Mouse (Mus musculus): ENCODE measurements around the gene Mixl1.

DNA sequence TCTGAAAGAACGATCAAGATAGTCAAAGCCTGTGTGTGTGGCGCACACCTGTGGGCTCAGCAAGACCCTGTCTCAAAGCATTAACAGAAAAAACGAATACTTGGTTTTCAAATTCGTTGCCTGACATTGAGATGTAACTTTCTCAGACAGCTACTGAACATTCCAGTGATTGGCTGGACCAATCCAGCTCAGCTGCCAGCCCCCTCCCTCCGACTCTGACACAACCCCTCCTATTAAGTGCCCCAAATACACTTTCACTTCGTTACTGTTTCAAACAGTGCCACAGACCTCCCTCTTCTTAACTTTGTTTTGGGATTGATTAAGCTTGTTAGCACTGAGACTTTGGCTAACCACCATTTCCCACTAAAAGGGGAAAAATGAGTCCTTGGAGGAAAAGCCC is 6.6 kb upstream of the Mixl1 start:
- TF ChIP-seq CTCF (IDR thresholded peaks at IDR 0.05; ENCODE audit: extremely low read depth, insufficient read length, insufficient replicate concordance, low read depth, low read length), result no peak
- TF ChIP-seq POLR2A (IDR thresholded peaks at IDR 0.05; ENCODE audit: low read depth, low read length), result no peak
